Mouse (Mus musculus) embryo, embryonic 10 days (tissue): Measurements from ENCODE around the gene Clasp2.
"Not testable (repeated sequence)": the region's sequence is repeated elsewhere in the genome, so short reads cannot be mapped to it uniquely, and the experiment has no call there.

ENCODE experiments used
- DNase-seq: peaks from one replicate; pipeline ENCODE4 v3.0.0-alpha.2; 2015; ENCODE audit warnings: low spot score

Gene Clasp2

GRCm38 (mm10) chr9:113741108-113741636 is at the start of gene Clasp2:
Gene Clasp2, plus strand, starts transcription at chr9:113741473.
- DNase-seq: peak; percentile 87

- DNase-seq: no peak
Measured at GRCm38 (mm10) chr9:113701441-113702160, 39.7 kb upstream of the Clasp2 start.

DNA sequence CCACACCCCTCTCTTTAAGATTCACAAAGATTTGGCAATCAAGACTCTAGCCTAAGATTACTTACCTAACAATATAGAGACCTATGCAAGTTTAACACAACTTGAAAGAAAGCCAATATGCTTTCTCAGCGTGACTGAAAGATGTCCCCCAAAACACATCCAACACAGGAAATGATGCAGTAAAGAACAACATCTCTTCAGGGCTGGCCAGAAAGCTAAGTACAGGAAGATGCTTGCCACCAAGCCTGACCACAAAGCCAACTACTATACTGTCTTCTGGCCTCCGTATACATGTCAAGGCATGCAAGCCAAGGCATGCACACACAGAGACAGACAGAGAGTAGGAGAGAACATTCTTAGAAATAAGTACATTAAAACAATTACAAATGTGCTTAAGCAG is 35.2 kb upstream of the Clasp2 start:
- DNase-seq: no peak

- DNase-seq: no peak
Measured at GRCm38 (mm10) chr9:113706841-113707240, 34.4 kb upstream of the Clasp2 start.

- peak; percentile 90 for DNase-seq
Measured at GRCm38 (mm10) chr9:113707481-113708360, 33.6 kb upstream of the Clasp2 start, which contains the start of gene Pdcd6ip. Gene Pdcd6ip, minus strand, starts transcription at chr9:113708259.

GRCm38 (mm10) chr9:113708361-113709280 is 32.7 kb upstream of the Clasp2 start:
- no peak for DNase-seq

- DNase-seq: no peak
Measured at GRCm38 (mm10) chr9:113710871-113711270, 30.4 kb upstream of the Clasp2 start.

- peak; percentile 65 for DNase-seq
Measured at GRCm38 (mm10) chr9:113719063-113719462, 22.2 kb upstream of the Clasp2 start.

DNA sequence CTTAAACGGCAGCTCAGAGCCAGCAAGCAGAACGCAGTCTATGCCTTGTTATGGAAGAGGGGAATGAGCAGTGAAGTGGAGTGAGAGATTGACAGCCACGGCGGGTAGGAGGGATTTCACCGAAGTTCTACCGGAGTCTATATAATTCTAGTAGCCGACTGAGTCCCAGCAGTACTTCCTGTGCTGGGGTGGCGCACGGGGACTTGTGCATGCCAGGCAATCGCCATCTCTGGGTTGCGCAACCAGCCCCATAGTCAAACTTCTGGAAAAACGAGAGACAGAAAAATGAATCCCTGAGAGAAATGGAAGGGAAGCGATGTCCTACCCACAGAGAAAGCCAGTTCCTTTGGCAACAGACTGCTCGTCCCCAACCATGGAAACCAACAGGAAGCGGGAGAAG is 16.6 kb upstream of the Clasp2 start:
- no peak for DNase-seq

DNA sequence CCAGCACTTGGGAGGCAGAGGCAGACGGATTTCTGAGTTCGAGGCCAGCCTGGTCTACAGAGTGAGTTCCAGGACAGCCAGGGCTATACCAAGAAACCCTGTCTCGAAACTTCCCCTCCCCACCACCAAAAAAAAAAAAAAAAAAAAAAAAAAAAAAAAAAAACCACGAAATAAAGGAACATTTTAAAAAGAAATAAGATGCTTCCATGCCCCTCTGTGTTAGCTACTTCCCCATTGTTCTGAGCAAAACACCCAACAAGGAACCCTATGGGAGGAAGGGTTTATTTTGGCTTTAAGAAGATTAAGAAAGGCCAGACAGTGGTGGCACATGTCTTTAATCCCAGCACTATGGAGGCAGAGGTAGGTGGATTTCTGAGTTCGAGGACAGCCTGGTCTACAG is 15.7 kb upstream of the Clasp2 start:
- DNase-seq: not testable (repeated sequence)

GRCm38 (mm10) chr9:113726131-113726530 is 15.1 kb upstream of the Clasp2 start:
- DNase-seq: no peak

- no peak for DNase-seq
Measured at GRCm38 (mm10) chr9:113726991-113727680, 14.1 kb upstream of the Clasp2 start.

DNA sequence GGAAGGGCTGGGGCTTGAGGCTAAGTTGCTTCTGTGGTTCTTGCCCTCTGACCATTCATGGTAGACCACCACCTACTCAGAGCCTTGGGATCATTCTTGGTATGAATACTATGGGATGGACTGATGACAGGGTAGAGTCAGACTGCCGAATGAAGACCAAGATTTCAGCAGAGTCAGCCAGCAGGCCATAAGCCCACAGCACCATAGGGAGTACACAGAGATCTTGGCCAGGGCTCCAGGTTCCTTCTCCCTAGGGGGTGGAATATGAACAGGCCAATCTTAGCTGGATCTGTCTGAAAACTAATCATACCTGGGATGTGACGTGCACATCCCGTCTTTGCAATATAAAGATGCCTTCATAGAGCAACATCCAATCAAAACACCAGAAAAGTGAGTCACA is 9.7 kb upstream of the Clasp2 start:
- no peak for DNase-seq

- no peak for DNase-seq
Measured at GRCm38 (mm10) chr9:113735920-113736319, 5.4 kb upstream of the Clasp2 start.

- no peak for DNase-seq
Measured at GRCm38 (mm10) chr9:113738021-113738420, 3.3 kb upstream of the Clasp2 start.

GRCm38 (mm10) chr9:113738941-113739340 is 2.3 kb upstream of the Clasp2 start:
- no peak for DNase-seq

DNA sequence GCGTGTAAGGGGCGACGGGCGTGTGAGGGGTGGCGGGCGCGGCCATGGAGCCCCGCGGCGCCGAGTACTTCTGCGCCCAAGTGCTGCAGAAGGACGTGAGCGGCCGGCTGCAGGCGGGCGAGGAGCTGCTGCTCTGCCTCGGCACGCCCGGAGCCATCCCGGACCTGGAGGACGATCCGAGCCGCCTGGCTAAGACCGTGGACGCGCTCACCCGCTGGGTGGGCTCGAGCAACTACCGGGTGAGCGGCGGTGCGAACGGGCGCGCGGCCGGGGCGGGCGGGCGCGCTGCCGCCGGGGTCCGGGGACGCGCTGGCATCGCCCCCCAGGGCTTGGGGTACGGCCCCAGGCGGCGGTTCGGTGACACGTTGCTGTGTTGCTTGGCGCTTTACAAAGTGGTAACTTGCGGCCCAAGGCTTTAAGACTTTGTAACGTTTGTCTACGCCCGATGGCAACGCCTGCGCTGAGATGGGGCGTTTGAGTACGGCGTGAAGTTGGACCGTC is 414 bp downstream of the Clasp2 start:
- peak; percentile 62 for DNase-seq

DNA sequence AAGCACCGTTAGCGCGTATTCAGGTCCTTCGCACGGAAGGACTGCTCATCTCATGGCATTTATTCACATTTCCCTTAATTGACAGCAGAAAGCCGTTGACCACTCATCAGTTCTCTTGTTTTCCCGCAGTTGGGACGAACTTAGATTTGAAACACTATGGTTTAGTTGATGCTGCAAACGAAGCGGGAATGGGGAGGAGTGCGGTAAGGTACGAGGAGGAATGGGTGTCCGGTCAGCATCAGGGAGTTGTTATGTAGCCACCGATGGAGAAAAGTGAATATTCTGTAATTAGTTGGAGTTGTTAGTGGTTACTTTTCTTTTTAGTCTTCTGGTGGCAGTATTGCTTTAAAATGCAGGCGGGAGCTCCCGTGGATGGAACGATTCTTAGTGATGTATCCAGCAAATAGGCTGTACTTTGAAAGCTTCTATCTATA is 1.1 kb downstream of the Clasp2 start:
- peak; percentile 25 for DNase-seq

DNA sequence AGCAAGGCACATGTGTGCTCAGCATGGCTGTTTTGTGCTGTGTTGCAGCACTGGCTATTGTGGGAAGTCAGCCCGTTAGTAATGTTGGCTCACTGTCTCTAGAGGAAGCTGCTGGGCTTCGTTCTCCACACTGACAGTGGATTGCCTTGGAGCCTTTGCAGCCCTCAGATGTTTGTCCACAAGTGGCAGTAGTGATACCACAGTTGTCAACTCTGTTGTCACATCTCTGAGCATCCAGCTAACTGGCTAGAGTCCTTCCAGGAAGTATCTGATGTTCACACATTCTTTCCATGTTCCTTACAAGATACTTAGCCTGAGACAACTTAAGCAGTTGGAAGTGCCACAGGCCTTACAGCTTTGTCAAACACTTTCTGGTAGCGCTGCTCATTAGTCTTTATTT is 2.0 kb downstream of the Clasp2 start:
- peak; percentile 8 for DNase-seq

DNA sequence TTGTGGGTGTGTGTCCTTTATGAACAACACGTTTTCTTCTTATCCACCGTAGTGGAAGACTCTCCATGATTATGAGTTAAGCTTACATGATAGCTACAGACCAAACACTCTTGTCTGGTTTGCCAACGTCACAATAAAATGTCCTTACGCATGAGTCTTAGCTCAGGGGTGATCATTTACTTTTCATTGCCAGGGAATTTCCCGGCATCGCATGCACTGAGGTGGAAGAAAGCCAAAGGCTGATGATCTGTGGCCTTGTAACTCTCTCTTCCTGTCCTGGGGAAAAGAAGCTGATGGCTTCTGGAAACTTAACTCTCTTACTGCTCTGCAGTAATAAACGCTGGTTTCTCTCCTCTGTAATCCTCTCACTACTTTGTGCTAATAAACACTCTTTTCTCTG is 8.1 kb downstream of the Clasp2 start:
- DNase-seq: no peak
